Mouse (Mus musculus) layer of hippocampus, adult 11-12 months (tissue): ENCODE results near the gene Ywhaq.

ENCODE experiments used
- DNase-seq: peaks from one replicate; pipeline ENCODE4 v3.0.0; 2022; ENCODE audit warnings: low spot score

Gene Ywhaq

DNA sequence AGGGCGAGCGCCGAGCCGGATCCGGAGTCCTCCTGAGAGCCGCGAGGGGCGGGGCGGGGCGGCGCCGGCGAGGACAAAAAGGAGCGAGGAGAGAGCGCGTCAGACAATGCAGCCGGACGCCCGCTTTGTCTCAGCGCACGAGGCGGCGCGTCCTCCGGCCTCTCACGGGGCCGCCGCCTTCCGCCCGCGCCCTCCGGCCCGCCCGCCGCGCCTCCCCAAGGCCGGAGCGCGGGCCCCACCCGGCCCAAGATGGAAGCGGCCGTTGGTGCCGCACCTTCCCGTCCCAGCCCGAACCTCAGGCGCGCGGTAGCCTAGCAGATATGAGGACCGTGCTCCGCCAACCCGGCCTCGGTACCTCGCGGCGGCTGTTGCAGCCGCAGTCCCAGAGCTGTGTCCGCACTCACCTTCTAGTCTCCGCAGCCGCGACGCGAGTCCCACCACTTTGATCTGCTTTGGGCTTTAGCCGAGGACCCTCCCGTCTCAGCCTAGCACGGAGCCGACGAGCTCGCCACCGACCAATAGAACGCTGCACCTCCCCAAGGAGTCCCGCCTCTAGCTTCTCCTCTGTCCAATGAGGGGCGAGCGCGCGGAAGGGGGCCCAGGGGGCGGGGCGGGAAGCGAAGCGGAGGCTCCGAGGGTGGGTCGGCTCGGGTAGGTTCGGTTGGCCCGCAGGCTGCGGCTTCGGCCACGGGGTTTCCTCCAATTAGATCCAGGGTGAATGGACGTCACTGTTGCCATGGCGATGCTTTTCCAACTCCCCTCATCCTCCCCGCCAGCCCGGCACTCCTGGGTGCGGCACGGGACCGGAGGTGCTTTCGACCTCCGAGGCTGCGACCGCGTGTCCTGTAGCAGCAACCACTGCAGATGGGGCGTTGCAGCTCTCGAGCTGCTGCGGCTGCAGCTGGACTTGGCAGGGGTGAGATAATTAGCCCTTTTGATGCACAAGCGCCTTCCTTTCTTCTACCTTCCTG is at the start of gene Ywhaq:
Ywhaq (minus strand) TSS at position 538 of the 971 bp plus-strand sequence.
- DNase-seq, result peak; percentile 98

DNA sequence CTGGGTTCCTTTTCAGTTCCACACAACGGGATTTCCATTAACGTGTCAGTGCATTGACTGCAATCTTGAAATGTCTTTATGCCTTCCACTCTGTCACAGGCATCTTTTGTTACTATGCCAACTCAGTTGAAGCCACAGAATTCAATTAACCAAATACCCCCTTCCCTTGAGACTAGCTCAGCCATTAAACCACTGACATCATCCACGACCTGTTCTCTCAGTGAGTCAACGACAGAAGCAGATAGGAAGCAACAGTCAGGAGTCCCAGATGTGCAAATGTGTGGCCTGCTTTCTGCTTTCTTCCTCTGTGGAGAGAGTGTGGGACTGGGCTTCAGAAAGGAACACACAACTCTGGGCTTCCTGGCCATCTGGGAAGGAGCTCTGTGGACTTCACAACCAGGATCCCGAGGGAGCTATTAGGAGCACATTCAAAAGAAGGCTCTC is 46.0 kb upstream of the Ywhaq start:
- DNase-seq, result no peak

DNA sequence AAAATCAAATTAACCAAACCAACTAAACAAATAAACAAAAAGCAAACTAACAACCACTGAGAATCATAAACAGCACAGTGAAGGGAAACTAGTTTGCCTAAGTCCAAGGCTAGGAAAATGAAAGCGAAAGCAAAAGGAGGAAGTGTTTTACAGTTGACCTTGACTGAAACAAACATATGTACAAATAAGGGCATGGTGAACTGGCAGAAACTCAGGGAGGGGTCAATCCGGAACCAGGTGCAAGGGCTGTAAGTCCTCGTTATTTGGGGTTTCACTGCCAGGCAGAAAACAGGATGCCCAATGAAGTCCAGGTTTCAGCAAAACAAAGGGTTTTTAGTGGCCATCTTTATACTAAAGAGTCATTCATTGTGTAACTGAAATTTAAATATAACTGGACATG is 45.2 kb upstream of the Ywhaq start:
- DNase-seq, result no peak

DNA sequence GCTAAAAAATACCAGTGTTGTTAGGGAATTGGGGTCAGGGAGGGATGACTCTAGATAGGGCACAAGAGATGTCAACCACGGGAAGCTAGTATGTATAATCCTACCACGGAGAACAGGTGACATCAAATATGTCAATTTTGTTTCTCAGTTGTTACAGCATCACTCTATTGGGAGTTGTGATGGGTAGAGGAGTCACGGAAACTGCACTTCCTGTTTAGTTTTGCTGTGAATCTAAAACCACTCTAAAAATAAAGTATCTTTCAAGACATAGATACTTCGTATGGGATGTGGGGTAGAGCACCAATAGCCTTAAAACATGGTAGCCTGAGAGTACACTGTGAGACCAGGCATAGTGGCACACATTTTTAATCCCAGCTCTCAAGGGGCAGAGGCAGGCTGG is 42.2 kb upstream of the Ywhaq start:
- no peak for DNase-seq

DNA sequence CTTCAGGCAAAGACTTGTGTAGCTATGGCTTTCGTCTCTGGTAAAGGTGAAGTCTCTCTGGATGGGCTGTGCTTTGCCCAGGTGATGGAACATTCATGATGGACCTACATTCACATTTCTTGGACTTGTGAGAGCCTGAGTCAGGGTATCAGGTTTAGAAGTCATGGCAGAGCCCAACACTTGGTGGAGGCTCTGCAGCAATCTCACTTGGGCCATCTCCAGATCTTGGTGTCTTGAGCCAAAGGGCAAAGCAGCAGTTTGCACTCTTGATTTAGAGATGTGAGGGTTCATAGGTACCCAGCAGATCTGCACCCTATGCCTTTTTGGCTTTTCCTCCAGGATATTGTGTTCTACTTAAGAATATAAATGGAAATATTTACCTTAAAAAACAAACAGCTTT is 38.6 kb upstream of the Ywhaq start:
- no peak for DNase-seq

DNA sequence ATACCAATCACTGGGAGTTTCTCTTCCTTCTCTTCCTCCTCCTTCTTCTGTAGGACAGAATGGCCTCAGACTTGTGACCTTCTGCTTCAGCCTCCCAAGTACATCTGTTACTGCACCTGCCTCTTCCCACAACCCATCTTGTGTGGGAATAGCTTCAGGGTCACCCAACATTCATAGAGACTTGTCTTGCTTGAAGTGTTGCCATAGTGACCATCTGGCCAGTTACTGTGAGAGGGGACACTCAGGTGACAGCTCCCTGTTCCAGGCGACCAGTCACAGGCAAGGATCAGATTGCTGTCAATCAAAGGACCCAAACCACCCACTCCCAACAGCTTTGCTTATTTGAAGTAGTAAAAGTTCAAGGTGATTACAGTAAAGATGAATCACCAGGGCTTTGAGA is 34.3 kb upstream of the Ywhaq start:
- no peak for DNase-seq

DNA sequence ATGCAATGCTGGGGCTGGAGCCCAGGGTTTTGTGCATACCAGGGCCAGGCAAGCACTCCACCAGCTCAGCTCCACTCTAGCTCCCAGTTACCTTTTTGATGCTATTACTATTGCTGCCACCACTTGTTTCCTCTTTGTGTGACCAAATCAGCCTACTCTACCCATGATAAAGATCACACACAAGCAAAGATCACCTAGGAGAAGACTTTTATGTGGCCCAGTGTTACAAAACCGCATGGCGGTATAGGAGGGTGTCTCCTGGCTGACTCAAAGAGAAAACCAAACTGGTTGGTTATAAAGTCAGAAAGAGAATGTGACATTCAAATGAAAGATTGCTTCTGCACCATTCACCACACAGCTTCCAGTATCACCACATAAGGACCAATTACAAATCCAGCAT is 33.9 kb upstream of the Ywhaq start:
- DNase-seq, result no peak

DNA sequence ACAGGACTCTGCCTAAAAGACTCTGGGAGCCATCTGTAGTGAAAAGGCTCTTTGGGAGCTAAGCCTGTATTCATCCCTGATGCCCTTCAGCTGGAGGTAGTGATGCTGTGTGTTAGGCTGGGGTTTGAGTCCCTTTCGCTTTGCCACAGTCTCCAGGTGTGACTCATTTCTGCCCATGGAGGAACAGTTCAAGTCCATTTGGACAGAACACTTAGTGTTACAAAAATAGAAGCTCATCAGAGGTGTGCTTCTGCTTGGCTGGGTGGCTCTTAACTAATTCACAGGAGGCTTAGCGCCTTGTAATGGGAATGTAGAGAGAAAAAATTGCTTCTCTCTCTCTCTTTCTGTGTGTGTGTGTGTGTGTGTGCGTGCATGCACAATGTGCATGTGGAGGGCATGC is 26.3 kb upstream of the Ywhaq start:
- no peak for DNase-seq

DNA sequence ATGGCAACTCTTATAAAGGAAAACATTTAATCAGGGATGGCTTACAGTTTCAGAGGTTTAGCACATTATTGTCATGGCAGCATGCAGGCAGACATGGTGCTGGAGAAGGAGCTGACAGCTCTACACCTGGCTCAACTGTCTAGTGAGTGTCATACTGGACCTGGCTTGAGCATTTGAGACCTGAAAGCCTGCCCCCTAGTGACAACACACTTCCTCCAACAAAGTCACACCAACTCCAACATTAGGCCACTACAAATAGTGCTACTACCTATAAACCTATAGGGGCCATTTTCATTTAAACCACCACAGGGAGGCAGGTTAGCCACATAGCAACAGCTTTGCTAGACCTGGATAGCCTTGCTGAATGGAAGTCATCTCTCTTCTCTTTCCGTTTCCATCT is 24.4 kb upstream of the Ywhaq start:
- no peak for DNase-seq

DNA sequence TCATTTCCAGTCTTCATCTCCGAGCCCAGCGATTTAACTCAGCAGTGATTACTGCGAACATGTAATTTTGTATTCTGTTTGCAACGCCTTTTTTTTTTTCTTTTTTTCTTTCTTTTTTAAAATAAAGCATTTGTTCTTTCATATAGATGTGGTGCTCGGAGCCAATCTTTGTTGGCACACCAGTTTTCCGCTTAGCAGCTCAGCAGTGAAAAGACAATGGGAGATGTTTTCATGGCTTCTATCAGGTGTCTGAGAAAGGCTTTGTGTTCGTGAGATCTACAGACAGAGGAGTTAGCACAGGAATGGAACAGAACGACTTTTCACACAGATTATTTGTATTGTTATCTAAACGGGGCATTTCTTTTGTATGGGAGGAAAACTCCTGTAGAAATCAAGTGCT is 22.0 kb upstream of the Ywhaq start:
- DNase-seq, result no peak

DNA sequence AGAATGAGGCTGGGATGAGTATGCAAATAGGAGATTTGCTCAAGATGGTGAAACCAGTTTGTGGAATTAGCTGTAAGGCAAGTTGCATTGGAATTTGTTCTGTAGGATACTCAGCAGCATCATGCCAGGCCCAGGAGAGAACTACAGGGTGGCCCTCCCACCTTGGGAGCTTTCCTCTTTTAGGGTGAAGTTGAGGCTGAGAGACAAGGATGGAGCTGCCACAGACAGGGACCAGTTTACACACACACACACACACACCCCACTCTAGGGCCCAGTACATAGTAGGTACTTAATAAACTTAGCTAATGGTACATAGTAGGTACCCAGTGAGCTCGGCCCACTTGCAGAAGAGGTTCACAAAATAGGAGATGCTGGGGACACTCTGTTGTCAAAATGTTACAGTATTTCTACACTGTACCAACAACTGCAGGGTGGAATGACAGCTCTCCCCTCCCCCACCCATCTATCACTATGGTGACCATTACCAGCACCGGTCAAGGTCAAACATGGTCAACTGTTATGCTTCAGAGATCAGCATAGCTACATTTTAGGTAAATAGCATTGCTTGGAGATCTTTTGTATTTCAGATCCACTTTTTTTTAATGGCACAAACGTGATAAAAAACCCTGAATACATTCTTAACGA is 21.4 kb upstream of the Ywhaq start:
- DNase-seq, result no peak

DNA sequence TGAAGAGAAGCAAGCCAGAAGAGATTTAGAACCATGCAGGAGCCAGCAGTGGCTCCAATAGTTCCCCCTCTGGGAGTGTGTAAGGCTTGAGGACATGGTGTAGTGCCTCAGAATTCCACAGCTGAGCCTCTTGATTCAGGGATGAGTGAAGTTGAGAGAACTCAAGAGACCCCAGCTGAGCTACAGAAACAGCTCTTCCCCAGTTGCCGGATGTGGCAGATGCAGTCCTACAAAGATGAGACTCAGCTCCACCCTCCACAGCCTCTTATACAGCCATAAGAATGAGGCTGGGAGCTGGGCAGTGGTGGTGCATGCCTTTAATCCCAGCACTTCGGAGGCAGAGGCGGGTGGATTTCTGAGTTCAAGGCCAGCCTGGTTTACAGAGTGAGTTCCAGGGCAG is 20.9 kb upstream of the Ywhaq start:
- DNase-seq, result no peak

DNA sequence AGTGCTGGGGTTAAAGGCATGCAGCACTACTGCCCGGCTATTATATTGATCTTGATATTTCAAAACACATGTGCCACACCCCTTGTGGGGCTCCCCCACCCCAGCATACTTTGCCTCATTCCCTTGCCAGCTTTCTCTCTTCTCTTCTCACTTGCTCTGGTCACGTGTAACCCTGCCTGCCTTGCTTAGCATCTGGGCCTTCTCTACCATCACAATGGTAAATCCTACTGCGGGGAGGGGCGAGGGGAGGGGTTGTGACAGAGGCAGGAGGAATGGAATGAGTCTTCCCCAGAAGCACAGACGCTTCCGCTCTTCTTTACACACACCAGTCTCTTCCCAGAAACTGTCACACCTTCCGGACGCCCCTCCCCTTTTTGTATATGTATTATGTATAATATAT is 14.5 kb upstream of the Ywhaq start:
- no peak for DNase-seq

DNA sequence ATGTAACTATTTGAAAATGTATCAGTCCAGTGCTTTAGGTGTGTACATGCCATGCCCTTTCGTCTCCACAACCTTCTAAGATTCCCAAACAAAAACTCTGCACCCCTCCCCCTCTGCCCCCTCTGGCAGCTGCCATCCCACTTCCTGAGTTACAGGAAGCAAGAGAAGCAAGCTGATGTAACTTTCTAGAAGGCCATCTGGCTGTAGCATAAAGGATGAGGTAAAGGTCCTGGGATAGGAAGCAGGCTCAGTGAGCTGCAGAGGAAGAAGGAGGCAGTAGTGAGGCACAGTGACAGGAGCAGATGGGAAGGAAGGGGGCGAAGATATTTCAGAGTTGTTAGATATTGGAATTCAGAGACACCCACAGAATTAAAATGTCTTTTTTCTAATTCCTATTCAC is 13.6 kb upstream of the Ywhaq start:
- DNase-seq, result no peak

DNA sequence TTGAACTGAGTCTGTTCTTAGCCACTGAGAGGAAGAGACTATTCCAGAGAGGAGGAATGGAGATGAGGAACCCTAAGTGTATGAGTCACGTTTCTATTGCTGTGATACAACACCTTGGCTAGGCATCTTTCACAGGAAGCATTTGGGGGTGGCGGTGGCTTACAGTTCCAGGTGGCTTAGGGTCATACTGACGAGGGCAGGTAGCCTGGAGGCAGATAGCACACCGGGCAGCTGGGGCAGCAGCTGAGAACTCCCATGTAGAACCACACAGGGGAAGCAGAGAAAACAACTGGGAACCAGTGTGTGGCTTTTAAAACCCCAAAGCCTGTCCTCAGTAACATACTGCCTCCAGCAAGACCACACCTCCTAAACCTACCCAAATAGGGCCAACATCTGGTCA is 12.7 kb upstream of the Ywhaq start:
- no peak for DNase-seq

DNA sequence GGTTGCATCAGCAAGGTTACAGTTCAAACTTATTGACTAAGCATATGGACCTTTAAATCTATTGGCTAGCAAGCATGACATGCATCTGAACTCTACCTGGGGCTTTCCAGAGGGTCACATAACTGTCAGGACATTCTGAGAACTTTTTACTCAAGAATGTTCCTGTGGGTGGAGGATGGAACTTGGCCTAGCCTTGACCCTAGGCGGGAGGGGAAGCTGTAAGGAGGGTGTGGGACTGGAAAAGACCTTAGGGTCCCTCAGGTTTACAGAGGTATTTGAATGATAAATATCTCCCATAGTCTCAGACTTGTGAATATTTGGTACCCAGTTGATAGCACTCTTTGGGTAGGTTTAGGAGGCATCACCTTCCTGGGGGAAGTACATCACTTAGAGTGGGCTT is 11.6 kb upstream of the Ywhaq start:
- no peak for DNase-seq

DNA sequence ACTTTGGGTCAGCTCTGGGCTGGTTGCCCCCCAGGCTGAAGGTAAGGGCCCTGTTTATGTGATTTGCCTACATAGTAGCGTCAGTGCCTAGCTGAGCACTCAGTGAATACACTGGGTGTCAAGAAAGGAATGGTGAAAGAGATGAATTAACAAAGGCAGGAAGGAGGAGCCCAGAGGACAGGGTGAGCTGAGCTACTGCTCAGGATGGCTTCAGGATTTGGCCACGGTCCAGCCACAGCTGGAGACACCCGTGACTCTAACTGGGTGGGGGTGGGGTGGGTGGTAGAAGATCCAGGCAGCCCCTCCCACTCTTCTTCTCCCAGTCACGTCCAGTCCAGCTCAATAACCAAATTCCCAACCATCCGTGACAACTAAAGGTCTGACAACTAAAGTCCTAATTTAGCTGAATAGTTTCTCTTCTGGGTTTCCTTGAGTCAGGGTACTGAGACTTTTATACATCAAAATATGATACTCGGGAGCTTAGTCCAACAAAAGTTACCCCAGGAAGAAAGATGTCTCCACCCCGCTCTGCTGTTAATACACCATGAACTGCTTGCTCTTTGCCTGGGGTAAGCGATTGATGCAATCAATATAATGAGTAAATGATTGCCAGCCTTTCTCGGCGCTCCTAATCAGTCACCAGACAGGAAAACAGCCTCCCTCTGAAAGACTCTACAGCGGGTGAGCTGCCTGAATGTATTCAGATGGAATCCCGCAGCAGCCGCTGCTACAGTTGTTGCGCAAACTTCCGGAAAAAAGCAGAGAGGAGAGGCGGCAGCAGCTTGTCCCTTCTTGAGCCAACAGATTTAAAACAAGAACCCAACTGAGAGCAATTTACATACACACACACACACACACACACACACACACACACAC is 8.9 kb upstream of the Ywhaq start:
- DNase-seq, result peak; percentile 62

DNA sequence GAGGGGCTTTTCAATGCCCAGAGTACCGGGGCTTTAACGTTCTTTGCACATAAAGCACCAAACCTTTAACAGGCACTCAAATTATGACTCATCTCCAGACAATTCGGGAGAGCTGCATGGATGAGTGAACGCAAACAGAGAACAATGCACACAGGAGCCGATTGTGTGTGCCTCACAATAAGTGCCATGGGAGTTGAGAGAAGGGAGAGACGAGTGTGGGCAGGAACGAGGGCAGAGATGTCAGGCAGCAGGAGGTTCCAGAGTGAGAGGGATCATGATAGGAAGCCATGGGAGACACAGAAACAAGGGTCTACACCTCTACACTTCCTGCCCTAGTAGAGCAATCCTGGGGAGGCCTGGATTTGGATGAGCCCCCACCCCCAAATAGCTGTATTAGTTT is 7.2 kb upstream of the Ywhaq start:
- DNase-seq, result peak; percentile 35

DNA sequence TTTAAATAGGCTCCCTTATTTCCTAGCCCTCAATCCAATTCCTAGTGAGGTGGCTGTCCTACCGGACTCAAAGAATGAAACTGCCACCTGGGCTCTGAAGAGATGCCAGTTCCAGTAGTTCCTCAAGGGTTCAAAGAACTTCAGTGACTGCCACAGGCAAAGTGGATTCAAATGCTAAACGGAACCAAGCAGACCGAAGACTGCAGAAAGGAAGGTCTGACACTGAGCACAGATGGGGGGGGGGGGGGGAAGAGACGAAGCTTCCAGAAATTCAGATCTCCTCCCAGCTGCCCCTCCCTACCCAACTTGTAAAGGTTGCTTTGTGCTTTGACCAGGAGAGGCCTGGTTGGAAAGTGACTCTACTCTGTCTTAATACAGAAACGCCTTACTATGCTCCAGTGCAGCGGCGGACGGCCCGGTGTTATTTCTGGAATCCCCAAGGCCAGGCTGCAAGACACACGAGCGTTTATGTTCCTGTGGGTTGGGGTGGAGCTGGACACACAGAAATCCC is 1.2 kb upstream of the Ywhaq start:
- peak; percentile 33 for DNase-seq

DNA sequence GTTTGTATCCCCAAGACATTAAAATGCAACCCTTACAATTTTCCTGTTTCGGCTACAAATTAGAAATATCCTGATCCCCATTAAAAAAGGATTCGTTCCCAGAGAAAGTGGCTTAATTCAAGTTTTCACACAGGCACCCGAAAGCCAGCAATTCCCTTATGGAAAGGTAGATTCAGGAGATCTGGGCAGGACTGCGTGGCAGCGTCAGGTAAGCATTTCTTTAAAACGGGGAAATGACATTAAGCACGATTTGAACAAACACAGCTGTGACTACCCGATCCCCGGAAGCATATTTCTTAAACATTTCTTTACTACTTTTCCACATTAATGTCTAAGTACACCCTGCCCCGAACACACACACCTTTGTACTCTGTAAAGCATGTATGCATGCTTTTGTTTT is 646 bp upstream of the Ywhaq start:
- DNase-seq, result no peak

DNA sequence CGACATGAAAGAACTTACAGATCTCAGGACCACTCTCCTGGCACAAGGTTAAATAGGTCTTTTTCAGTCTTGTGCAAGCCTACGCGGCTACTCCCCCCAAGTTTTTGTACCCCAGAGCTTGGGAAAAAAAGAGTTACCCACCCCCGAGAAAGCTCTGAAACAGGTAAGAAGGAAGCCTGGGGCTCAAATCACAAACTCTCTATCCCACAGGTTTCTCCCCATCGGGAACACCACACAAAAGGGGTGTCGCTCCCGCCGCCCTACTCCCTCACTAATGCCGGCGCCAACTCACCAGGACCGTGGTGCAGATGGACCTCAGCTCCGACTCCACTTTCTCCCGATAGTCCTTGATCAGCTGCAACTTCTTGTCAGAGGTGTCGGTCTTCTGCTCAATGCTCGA is 931 bp downstream of the Ywhaq start:
- no peak for DNase-seq

DNA sequence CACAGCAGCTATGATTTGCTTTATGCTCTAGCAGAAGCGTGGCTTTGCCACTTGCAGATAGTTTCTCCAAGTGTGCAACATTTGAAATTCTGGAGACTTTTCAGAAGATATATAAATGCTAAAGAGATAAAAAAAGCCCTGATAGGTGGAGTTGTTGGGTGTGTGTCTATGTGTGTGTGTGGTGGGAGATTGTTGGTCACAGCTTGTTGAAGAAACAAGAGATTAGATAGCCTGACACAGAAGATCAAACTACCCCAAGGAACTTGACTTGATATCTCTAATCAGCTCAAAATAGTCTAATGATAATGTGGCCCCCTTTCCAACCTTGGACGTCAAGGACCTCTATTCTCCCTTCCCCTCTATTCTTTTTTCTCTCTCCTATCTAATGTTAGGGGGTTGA is 6.8 kb downstream of the Ywhaq start:
- DNase-seq, result no peak
